Mouse (Mus musculus): ENCODE measurements around the gene Gm20715. TPM values are rescaled to one million over a fixed set of nuclear protein-coding genes. Genes with fewer than 3 reads are reported as not detected.
"Not testable (repeated sequence)": the region's sequence is repeated elsewhere in the genome, so short reads cannot be mapped to it uniquely, and the experiment has no call there.

Gene Gm20715
- total RNA-seq, 2 experiments from 2014 or later: not detected

- ATAC-seq (replicated peaks; ENCODE audit: poor library complexity): no peak
Measured at GRCm38 (mm10) chr7:6419894-6420293, 9.8 kb downstream of the Gm20715 start.

GRCm38 (mm10) chr7:6429381-6429780, 19.3 kb downstream of the Gm20715 start:
- ATAC-seq (replicated peaks; ENCODE audit: poor library complexity): no peak

- ATAC-seq (replicated peaks; ENCODE audit: poor library complexity): peak; percentile 94
Measured at GRCm38 (mm10) chr7:6430342-6430741, 20.3 kb downstream of the Gm20715 start.

- no peak for ATAC-seq (replicated peaks; ENCODE audit: poor library complexity)
Measured at GRCm38 (mm10) chr7:6438388-6438787, 28.3 kb downstream of the Gm20715 start, which contains the start of gene Olfr1344. TSS of gene Olfr1344 (plus strand) at chr7:6438688.

- ATAC-seq (replicated peaks; ENCODE audit: poor library complexity): no peak
Measured at GRCm38 (mm10) chr7:6441173-6441572, 31.1 kb downstream of the Gm20715 start.

GRCm38 (mm10) chr7:6447771-6448170, 37.7 kb downstream of the Gm20715 start:
- ATAC-seq (replicated peaks; ENCODE audit: poor library complexity): no peak

GRCm38 (mm10) chr7:6455868-6456267, 45.8 kb downstream of the Gm20715 start, which contains the start of gene Olfr1336:
TSS of gene Olfr1336 (plus strand) at chr7:6456168.
- no peak for ATAC-seq (replicated peaks; ENCODE audit: poor library complexity)

- no peak for ATAC-seq (replicated peaks; ENCODE audit: poor library complexity)
Measured at GRCm38 (mm10) chr7:6456399-6456798, 46.3 kb downstream of the Gm20715 start.

- ATAC-seq (replicated peaks; ENCODE audit: poor library complexity): no peak
Measured at GRCm38 (mm10) chr7:6466951-6467350, 56.9 kb downstream of the Gm20715 start, which contains the start of gene Olfr1346. TSS of gene Olfr1346 (plus strand) at chr7:6467101.

- ATAC-seq (replicated peaks; ENCODE audit: poor library complexity): not testable (repeated sequence)
Measured at GRCm38 (mm10) chr7:6477633-6478032, 67.6 kb downstream of the Gm20715 start.

GRCm38 (mm10) chr7:6486841-6487240, 76.8 kb downstream of the Gm20715 start, which contains the start of gene Olfr5:
TSS of gene Olfr5 (minus strand) at chr7:6486941.
- no peak for ATAC-seq (replicated peaks; ENCODE audit: poor library complexity)

Other genes with a start within 250 kb of the Gm20715 start
- gene Zfp444, start 238.1 kb upstream of the Gm20715 start, total RNA-seq (2015): 4.1 and 6.2 TPM in 2 replicates
- gene Zfp444, start 238.1 kb upstream of the Gm20715 start, total RNA-seq (2017): 16.4 and 20.9 TPM in 2 replicates
- not detected in 2 replicates for gene Galp, start 213.2 kb upstream of the Gm20715 start, total RNA-seq (2015)
- gene Galp, start 213.2 kb upstream of the Gm20715 start, total RNA-seq (2017): not detected in 2 replicates
- gene Zscan5b, start 188.0 kb upstream of the Gm20715 start, total RNA-seq (2015): not detected in 2 replicates
- gene Zscan5b, start 188.0 kb upstream of the Gm20715 start, total RNA-seq (2017): not detected in 2 replicates
- not detected in 2 replicates for gene Epp13, start 157.6 kb upstream of the Gm20715 start, total RNA-seq (2015)
- gene Epp13, start 157.6 kb upstream of the Gm20715 start, total RNA-seq (2017): not detected in 2 replicates
- 1.3 and 3.3 TPM in 2 replicates for gene Zfp667, start 123.7 kb upstream of the Gm20715 start, total RNA-seq (2015)
- gene Zfp667, start 123.7 kb upstream of the Gm20715 start, total RNA-seq (2017): 2.8 and 3.4 TPM in 2 replicates
- gene Zfp583, start 79.0 kb upstream of the Gm20715 start, total RNA-seq (2015): 4.0 TPM in 2 replicates
- gene Zfp583, start 79.0 kb upstream of the Gm20715 start, total RNA-seq (2017): 2.2 and 3.3 TPM in 2 replicates
- gene Gm3854, start 66.5 kb upstream of the Gm20715 start, total RNA-seq (2015): 0.20 TPM in 2 replicates
- 0.57 and 0.79 TPM in 2 replicates for gene Gm3854, start 66.5 kb upstream of the Gm20715 start, total RNA-seq (2017)
- 2.8 and 4.8 TPM in 2 replicates for gene Zfp78, start 47.0 kb upstream of the Gm20715 start, total RNA-seq (2015)
- 3.1 and 3.5 TPM in 2 replicates for gene Zfp78, start 47.0 kb upstream of the Gm20715 start, total RNA-seq (2017)
- gene Zfp28, start 27.0 kb upstream of the Gm20715 start, total RNA-seq (2015): 1.4 and 2.4 TPM in 2 replicates
- gene Zfp28, start 27.0 kb upstream of the Gm20715 start, total RNA-seq (2017): 1.5 and 2.2 TPM in 2 replicates
- not detected in 2 replicates for gene Smim17, start 11.6 kb upstream of the Gm20715 start, total RNA-seq (2015)
- gene Smim17, start 11.6 kb upstream of the Gm20715 start, total RNA-seq (2017): not detected in 2 replicates
- gene Olfr1344, start 28.4 kb downstream of the Gm20715 start, total RNA-seq (2015): 0.29 TPM in 1 of 2 replicates, not detected in the other
- gene Olfr1344, start 28.4 kb downstream of the Gm20715 start, total RNA-seq (2017): not detected in 2 replicates
- gene Olfr1336, start 45.9 kb downstream of the Gm20715 start, total RNA-seq (2015): not detected in 2 replicates
- gene Olfr1336, start 45.9 kb downstream of the Gm20715 start, total RNA-seq (2017): not detected in 2 replicates
- gene Olfr1346, start 56.8 kb downstream of the Gm20715 start, total RNA-seq (2015): not detected in 2 replicates
- gene Olfr1346, start 56.8 kb downstream of the Gm20715 start, total RNA-seq (2017): 0.14 TPM in 1 of 2 replicates, not detected in the other
- not detected in 2 replicates for gene Olfr5, start 76.7 kb downstream of the Gm20715 start, total RNA-seq (2015)
- gene Olfr5, start 76.7 kb downstream of the Gm20715 start, total RNA-seq (2017): not detected in 2 replicates
- gene Olfr1347, start 89.5 kb downstream of the Gm20715 start, total RNA-seq (2015): not detected in 2 replicates
- gene Olfr1347, start 89.5 kb downstream of the Gm20715 start, total RNA-seq (2017): not detected in 2 replicates
- not detected in 2 replicates for gene Olfr1348, start 98.5 kb downstream of the Gm20715 start, total RNA-seq (2015)
- not detected in 2 replicates for gene Olfr1348, start 98.5 kb downstream of the Gm20715 start, total RNA-seq (2017)
- not detected in 2 replicates for gene Olfr1349, start 112.7 kb downstream of the Gm20715 start, total RNA-seq (2015)
- gene Olfr1349, start 112.7 kb downstream of the Gm20715 start, total RNA-seq (2017): not detected in 2 replicates
- not detected in 2 replicates for gene Olfr1350, start 154.6 kb downstream of the Gm20715 start, total RNA-seq (2015)
- gene Olfr1350, start 154.6 kb downstream of the Gm20715 start, total RNA-seq (2017): not detected in 2 replicates